Mouse (Mus musculus) kidney, adult 8-10 months (tissue): ENCODE results near the gene Prss16.

Experiments used
- DNase-seq, 2 experiments: peaks; one replicate each; pipeline ENCODE4 v3.0.0; 2022

Prss16 gene

DNA sequence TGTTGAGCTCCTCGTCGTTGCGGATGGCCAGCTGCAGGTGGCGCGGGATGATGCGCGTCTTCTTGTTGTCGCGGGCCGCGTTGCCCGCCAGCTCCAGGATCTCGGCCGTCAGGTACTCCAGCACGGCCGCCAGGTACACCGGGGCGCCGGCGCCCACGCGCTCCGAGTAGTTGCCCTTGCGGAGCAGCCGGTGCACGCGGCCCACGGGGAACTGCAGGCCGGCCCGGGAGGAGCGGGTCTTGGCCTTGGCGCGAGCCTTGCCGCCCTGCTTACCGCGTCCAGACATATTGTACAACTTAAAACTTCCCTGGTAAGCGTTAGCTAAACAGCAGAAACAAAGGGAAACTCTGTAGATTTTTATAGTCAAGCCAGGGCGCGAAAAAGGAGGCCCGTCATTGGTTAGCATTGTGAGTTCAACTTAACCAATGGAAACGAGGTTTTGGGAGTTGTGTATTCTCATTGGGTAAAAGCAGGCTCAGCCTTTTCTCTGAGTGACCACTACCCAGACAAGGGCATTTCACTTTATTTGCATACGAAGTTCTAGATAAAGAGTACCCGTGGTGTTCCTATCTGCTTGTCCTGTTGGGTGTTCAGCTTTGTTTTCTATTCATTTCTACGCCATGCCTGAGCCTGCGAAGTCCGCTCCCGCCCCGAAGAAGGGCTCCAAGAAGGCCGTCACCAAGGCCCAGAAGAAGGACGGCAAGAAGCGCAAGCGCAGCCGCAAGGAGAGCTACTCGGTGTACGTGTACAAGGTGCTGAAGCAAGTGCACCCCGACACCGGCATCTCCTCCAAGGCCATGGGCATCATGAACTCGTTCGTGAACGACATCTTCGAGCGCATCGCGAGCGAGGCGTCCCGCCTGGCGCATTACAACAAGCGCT is 26.0 kb upstream of the Prss16 start, which contains the start of the genes Hist1h2ah and Hist1h2bk:
Hist1h2ah (minus strand) TSS at position 302 of the 882 bp plus-strand sequence.
Hist1h2bk (plus strand) TSS at position 604 of the 882 bp plus-strand sequence.
- DNase-seq = peak; percentile 81 to 87

GRCm38 (mm10) chr13:22034443-22035266 is 25.1 kb upstream of the Prss16 start:
- DNase-seq = peak; percentile 38 to 73

- no peak for DNase-seq
These were observed 24.4 kb upstream of the Prss16 start for GRCm38 (mm10) chr13:22033741-22034442.

GRCm38 (mm10) chr13:22030493-22030892 is 21.0 kb upstream of the Prss16 start:
- no peak for DNase-seq

DNA sequence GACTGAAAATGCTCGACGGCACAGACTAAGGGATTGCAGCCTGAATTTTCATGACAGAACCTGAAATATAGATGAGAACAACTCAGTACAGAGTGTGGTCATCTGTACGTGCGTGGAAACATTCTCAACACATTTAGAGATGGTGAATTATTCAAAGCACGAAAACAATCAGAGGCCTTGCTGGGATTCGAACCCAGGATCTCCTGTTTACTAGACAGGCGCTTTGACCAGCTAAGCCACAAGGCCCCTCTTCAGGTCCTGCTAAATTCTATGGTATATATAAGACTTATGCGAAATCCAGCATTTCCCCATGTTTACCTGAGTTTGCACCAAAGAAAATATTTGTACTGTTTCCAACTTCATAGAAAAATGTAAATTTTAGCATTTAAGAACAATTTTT is 20.4 kb upstream of the Prss16 start:
- no peak for DNase-seq

- peak; percentile 93 to 98 for DNase-seq
These were observed 19.3 kb upstream of the Prss16 start for GRCm38 (mm10) chr13:22028673-22029460.

- DNase-seq = peak; percentile 48 to 86
These were observed 16.8 kb upstream of the Prss16 start for GRCm38 (mm10) chr13:22026058-22027031.

DNA sequence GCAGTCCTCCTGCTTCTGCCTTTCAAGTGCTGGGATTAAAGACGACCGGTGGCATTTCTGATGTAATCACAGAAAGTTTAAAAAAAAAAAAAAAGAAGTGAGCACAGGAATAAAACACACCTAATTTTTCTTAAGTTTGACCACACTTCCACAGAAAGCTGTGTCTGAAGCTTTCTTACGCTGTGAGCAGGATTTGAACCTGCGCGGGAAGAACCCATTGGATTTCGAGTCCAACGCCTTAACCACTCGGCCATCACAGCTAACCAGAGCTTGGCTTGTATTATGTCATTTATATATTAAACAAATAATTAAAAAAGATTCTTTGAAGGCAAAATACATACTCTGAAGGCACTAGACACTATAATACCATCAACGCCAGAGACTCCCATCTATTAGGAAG is 12.7 kb upstream of the Prss16 start:
- peak; percentile 64 to 87 for DNase-seq

DNA sequence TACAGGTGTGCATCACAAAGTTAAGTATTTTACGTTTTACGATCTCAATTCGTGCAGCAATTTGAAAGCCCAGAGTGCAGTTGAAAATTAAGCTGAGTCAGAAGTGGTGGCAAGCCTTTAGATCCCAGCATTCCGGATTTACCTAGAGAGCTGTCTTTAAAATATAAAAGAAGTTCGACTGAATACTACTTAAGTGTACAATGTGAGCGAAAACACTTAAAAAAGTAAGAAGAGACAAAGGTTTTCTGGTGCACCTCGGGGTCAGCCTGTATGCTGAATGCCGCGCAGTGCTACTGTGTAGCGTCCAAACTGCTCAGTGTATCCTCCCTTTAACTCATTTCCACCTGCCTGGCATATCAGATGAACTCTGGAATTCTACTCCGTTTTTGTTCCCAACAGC is 12.0 kb upstream of the Prss16 start:
- DNase-seq = no peak

GRCm38 (mm10) chr13:22020901-22021339 is 11.4 kb upstream of the Prss16 start:
- peak; percentile 38 to 78 for DNase-seq

DNA sequence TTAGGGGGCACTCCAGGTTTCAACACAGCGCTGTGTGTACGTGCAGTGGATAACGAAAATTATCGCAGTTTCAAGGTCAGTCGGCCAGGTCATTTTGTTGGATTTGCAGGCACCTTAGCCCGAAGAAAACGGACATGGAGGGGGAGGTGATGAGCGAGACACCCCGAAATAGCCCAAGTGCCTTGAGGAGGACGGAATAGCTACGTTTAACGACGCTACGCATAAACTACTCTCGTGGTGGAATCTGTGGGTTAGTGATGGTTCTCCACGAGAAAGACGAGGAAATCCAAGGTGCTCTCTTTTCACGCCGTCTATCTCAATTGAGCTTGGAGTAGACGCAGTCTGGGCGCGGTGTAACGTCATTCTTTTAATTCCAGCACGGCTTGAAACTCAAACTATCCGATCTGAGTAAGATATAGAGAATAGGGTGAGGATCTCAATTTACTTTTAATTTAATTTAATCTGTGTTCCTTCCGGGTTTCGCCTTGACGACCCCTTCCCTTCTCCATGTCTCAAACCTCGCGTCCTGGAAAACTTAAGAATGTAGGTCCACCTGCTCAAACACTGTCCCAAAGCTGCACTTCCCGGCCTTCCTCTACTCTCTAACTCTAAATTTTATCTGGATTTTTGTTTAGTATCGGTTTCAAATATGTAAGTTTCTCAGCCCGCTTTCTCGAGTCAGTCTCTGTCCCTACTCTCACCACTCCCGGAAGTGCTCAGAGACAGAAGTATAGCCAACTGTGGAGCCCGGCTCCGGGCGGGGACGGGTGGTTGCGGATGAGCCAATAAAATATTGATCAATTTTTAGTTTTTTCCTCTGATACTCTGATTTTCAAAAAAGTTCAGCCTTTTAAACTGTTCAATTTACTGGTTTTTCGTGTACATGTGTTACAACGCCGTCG is 10.6 kb upstream of the Prss16 start:
- no peak for DNase-seq

- DNase-seq = peak; percentile 53 to 83
These were observed 6.2 kb upstream of the Prss16 start for GRCm38 (mm10) chr13:22015479-22016450.

GRCm38 (mm10) chr13:22014411-22014845 is 4.9 kb upstream of the Prss16 start:
- DNase-seq = no peak

- no peak for DNase-seq
These were observed 4.2 kb upstream of the Prss16 start for GRCm38 (mm10) chr13:22013716-22014115.

GRCm38 (mm10) chr13:22008707-22009106 is 835 bp downstream of the Prss16 start:
- DNase-seq = no peak

DNA sequence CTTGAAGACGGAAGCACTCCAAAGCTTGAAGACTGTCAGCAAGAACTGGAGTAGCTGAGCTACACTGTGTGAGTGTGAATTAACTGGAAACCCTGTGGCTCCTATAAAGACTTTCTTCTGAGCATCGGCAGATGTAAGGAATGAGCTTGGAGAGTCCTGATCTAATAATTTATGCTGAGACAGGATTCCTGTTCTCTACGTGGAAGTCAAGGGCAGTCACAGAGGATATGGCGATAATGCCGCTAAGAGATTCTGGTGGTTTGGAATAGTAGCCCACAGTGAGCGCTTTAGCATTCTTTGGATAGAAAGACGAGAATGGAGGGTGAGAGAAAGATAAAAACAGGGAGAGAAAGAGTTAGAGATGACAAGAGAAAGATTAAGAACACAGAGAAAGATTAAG is 1.7 kb downstream of the Prss16 start:
- DNase-seq = no peak

- no peak for DNase-seq
These were observed 2.4 kb downstream of the Prss16 start for GRCm38 (mm10) chr13:22007121-22007510.
